Mouse (Mus musculus) embryonic facial prominence, embryonic 14.5 days (tissue): ENCODE data around the gene Gm21962. TPM values are rescaled to one million over a fixed set of nuclear protein-coding genes. Genes with fewer than 3 reads are reported as not detected.
"Not testable (repeated sequence)": the region's sequence is repeated elsewhere in the genome, so short reads cannot be mapped to it uniquely, and the experiment has no call there.

Source experiments
- ATAC-seq: fragments of 200-750 bp; cut with Nextera tagmentation; 2 replicates; pipeline ENCODE4 v1.8.0; 2017; ENCODE audit warnings: low read depth, moderate number of reproducible peaks, moderate TSS enrichment
- DNase-seq: peaks from one replicate; pipeline ENCODE4 v3.0.0-alpha.2; 2015; ENCODE audit warnings: low spot score
- H3K27ac ChIP-seq: fragments of 300-500 bp; sonication (generic); replicated peaks from 2 replicates; pipeline ENCODE4 v1.5.1; 2014; ENCODE audit warnings: low read depth, mild to moderate bottlenecking, low read length, moderate library complexity
- H3K27me3 ChIP-seq: fragments of 300-500 bp; sonication (generic); replicated peaks from 2 replicates; pipeline ENCODE4 v1.6.1; 2014; ENCODE audit warnings: low read length; ENCODE audit not compliant: control insufficient read depth, insufficient read depth
- H3K36me3 ChIP-seq: fragments of 300-500 bp; sonication (generic); 2 replicates; pipeline ENCODE4 v1.6.1; 2014; ENCODE audit warnings: low read length, mixed read lengths; ENCODE audit not compliant: control insufficient read depth, insufficient read depth
- H3K4me1 ChIP-seq: fragments of 300-500 bp; sonication (generic); 2 replicates; pipeline ENCODE4 v1.6.1; 2014; ENCODE audit warnings: antibody characterized with exemption, low read length; ENCODE audit not compliant: control insufficient read depth, insufficient read depth
- H3K4me2 ChIP-seq: fragments of 300-500 bp; sonication (generic); 2 replicates; pipeline ENCODE4 v1.6.1; 2014; ENCODE audit warnings: low read depth, mild to moderate bottlenecking, low read length, moderate library complexity, mixed read lengths
- H3K4me3 ChIP-seq: fragments of 300-500 bp; sonication (generic); 2 replicates; pipeline ENCODE4 v1.5.1; 2014; ENCODE audit warnings: low read depth, mild to moderate bottlenecking, low read length
- H3K9ac ChIP-seq: fragments of 300-500 bp; sonication (generic); 2 replicates; pipeline ENCODE4 v1.6.1; 2014; ENCODE audit warnings: low read depth, mild to moderate bottlenecking, low read length, moderate library complexity, mixed read lengths
- H3K9me3 ChIP-seq: fragments of 300-500 bp; sonication (generic); 2 replicates; pipeline ENCODE4 v1.6.1; 2016; ENCODE audit warnings: low read length; ENCODE audit not compliant: control insufficient read depth
- WGBS: fragments of 180-500 bp; shearing (Covaris S2); extraction: QIAGEN DNeasy Blood & Tissue Kit; methylation state at CpG from one replicate; pipeline ENCODE4 v1.1.7; 2014; 5-methylcytosine and 5-hydroxymethylcytosine counted together
- polyA plus RNA-seq: library from polyadenylated mRNA; unstranded; fragments of >200 nt; fragmentation: Nextera tagmentation; extraction: Ambion mirVana; gene quantifications from 2 replicates; pipeline ENCODE4 v1.2.1, GENCODE M21; 2014

Gm21962 gene
- not detected in 2 replicates for polyA plus RNA-seq

DNA sequence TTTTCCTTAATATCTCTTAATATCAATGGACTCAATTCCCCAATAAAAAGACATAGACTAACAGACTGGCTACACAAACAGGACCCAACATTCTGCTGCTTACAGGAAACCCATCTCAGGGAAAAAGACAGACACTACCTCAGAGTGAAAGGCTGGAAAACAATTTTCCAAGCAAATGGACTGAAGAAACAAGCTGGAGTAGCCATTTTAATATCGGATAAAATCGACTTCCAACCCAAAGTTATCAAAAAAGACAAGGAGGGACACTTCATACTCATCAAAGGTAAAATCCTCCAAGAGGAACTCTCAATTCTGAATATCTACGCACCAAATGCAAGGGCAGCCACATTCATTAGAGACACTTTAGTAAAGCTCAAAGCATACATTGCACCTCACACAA is at the start of gene Gm21962:
Gene Gm21962, plus strand, starts transcription at position 301 of the 400 bp plus-strand sequence.
- no CpG with 5 or more reads among the region's 3 CpGs for WGBS
- not testable (repeated sequence) for H3K4me1 ChIP-seq, H3K9ac ChIP-seq, H3K4me2 ChIP-seq, DNase-seq, ATAC-seq, H3K36me3 ChIP-seq, H3K27ac ChIP-seq, H3K27me3 ChIP-seq, H3K9me3 ChIP-seq, H3K4me3 ChIP-seq

DNA sequence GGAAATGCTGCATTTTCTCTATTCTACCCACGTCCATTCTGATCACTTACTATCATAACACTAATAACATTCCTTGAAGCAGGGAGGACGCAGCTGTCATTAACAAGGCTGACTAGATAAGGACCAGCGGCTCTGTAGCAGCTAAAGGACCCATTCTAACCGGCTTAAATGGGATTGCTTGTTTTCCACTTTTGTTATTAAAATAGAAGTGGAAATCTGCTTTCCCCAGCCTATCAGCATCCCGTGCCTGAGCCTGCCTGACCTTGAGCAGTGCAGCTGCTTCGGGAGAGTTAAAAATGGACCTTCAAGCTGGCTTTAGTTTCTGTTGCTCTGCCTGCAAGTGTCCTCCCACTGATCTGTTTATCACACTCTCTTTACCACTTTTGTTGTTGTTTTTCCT is 49.2 kb upstream of the Gm21962 start:
- 46% methylated on average over 6 of the region's 6 CpGs for WGBS

DNA sequence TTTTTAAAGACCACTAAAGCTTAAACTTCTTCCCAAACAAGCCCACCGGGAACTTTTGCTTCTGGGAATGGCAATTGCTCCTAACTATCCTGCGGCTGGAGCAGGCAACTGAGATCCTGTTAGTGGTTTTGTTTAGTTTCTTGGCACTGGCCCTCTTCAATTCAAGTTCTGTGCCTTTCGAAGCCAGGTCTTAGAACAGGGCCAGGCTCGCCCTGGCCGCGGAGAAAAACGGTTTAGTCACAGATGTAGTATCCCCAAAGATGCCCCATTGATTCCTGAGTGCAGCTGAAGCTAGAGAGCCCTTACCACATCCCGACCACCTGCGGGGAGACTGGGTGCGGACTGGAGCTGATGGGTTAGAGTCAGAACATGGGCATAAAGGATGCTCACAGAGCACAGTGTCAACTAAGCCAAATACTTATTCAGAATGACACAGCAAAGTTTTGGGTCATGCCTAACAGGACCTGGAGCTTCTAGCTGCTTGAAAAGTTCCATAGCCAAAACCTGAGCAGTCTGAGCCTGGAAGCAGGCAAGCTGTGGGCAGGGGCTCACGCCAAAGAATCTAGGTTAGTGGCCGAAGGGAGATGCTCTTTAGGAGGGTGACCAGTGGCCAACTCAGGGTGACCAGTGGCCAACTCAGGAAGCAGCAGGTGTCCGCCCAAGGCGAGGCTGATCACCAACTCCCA is 48.3 kb upstream of the Gm21962 start:
- Histone ChIP-seq H3K27ac (peak overlapping the region; percentile 39; the same call in 1 of the 2 replicates), H3K27me3 (no peaks in the 10 kb centered on the region), H3K9me3 (peaks cover 6% of the 10 kb centered on the region; the same call in 1 of the 2 replicates), H3K4me1 (peaks cover 15% of the 10 kb centered on the region), H3K4me2 (peak overlapping the region; percentile 90), H3K4me3 (peak overlapping the region; percentile 62), H3K36me3 (peaks cover 17% of the 10 kb centered on the region; the same call in 1 of the 2 replicates), H3K9ac (peak overlapping the region; percentile 73; the same call in 1 of the 2 replicates)
- 27% methylated on average over 14 of the region's 14 CpGs for WGBS
- ATAC-seq (0 out of 2 replicates have a peak, but pooled peaks have one; percentile 3), DNase-seq (peak; percentile 52)

More for the DNA sequence above, 49.2 kb upstream of the Gm21962 start:
- H3K4me3 ChIP-seq = no peak overlapping the region
- no peak for DNase-seq
- no peak overlapping the region for H3K9ac ChIP-seq
- no peak overlapping the region for H3K4me2 ChIP-seq
- ATAC-seq = no peak
- H3K27ac ChIP-seq = no peak overlapping the region
- H3K9me3 ChIP-seq = peaks cover 6% of the 10 kb centered on the region; the same call in 1 of the 2 replicates
- peaks cover 15% of the 10 kb centered on the region for H3K4me1 ChIP-seq
- no peaks in the 10 kb centered on the region for H3K27me3 ChIP-seq
- H3K36me3 ChIP-seq = peaks cover 13% of the 10 kb centered on the region; the same call in 1 of the 2 replicates

DNA sequence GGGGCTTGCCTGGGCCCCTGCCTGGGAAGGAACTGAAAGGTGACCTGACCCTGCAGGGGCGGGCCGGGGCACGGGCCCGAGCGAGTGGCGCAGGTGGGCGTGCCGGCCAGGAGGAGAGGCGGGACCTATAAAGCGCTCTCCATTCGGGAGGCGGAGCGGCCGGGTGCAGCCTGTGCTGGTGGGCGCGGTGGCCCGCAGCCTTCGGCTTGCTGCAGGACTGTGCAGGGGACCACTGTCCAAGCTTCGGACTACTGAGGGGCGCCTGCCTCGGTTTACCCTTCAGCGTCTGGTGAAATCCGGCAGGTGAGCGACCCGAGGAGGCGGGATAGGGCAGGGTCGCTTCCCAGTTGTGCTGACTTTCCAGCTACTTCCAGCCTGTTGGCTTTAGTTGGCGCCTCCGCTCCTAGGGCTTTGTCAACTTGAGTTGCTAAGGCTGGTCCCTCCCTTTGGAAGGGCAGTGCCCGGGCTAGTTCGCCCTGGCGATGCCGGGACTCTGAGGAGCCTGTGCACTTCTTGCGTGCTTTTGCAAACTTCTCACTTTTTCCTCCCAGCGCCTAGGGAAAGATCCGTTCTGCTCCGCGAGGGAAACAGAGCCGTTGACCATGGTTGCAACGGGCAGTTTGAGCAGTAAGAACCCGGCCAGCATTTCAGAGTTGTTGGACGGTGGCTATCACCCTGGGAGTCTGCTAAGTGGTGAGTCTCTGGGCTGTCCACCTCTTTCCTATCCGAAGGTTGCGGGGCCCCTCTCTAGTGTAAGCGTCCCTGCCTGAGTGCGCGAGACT is 47.6 kb upstream of the Gm21962 start:
- H3K9ac ChIP-seq = peak overlapping the region; percentile 73
- H3K4me1 ChIP-seq = peaks cover 15% of the 10 kb centered on the region
- peak overlapping the region; percentile 90 for H3K4me2 ChIP-seq
- under 1% methylated on average over 32 of the region's 47 CpGs for WGBS
- peaks cover 17% of the 10 kb centered on the region; the same call in 1 of the 2 replicates for H3K36me3 ChIP-seq
- peak overlapping the region; percentile 59 for H3K27ac ChIP-seq
- ATAC-seq = peak; percentile 97
- H3K4me3 ChIP-seq = peak overlapping the region; percentile 62
- H3K27me3 ChIP-seq = no peaks in the 10 kb centered on the region
- DNase-seq = peak; percentile 80
- H3K9me3 ChIP-seq = peaks cover 6% of the 10 kb centered on the region; the same call in 1 of the 2 replicates

DNA sequence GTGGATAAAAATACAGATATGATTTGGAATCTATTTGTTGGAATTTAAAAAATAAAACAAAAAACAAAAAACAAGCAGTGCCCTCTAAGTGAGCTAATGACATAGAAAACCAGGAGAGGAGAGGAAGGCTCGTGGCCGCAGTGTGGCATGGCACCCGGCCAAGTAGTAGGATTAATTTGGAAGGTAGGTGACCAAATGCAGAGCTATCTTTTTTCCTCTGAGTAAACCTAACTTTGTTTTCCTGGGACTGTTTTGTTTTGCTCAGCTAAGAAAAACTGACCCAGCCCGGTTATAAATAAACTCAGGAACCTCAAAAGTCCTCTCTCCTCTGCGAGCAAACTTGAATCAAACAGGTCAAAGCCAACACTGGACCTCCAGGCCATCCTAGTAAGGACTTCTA is 46.3 kb upstream of the Gm21962 start:
- Histone ChIP-seq H3K4me2 (peak overlapping the region; percentile 90), H3K27me3 (no peaks in the 10 kb centered on the region), H3K9ac (0 out of 2 replicates have a peak overlapping the region, but pooled peaks have one; percentile 8), H3K9me3 (peaks cover 6% of the 10 kb centered on the region; the same call in 1 of the 2 replicates), H3K4me1 (peaks cover 15% of the 10 kb centered on the region), H3K27ac (no peak overlapping the region), H3K36me3 (peaks cover 17% of the 10 kb centered on the region; the same call in 1 of the 2 replicates), H3K4me3 (peak overlapping the region; percentile 62)
- WGBS = 72% methylated on average over 5 of the region's 5 CpGs
- no peak for ATAC-seq
- no peak for DNase-seq

DNA sequence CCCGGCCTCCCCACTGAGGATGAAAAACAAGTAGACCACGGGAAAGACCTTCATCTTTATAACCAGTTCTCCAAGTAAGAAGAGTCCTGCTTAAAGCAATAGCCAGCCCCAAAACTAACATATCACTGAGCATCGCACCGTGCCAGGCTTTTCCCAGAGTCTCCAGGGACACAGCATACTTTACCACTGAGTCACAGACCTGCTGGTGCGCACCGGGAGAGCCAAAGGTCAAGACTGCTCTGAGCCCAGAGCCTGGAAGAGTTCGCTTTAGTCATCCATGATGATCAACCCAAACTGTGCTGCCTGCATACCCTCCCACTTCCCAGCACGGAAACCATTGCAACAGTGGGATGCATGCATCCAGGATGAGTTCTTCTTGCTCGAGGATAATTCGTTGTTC is 37.6 kb upstream of the Gm21962 start:
- no peaks in the 10 kb centered on the region for H3K27me3 ChIP-seq
- ATAC-seq (no peak), DNase-seq (no peak)
- 78% methylated on average over 10 of the region's 10 CpGs for WGBS
- H3K4me2 ChIP-seq = no peak overlapping the region
- H3K36me3 ChIP-seq = no peaks in the 10 kb centered on the region
- H3K4me1 ChIP-seq = no peaks in the 10 kb centered on the region
- H3K9ac ChIP-seq = no peak overlapping the region
- H3K27ac ChIP-seq = no peak overlapping the region
- no peaks in the 10 kb centered on the region for H3K9me3 ChIP-seq
- no peak overlapping the region for H3K4me3 ChIP-seq

DNA sequence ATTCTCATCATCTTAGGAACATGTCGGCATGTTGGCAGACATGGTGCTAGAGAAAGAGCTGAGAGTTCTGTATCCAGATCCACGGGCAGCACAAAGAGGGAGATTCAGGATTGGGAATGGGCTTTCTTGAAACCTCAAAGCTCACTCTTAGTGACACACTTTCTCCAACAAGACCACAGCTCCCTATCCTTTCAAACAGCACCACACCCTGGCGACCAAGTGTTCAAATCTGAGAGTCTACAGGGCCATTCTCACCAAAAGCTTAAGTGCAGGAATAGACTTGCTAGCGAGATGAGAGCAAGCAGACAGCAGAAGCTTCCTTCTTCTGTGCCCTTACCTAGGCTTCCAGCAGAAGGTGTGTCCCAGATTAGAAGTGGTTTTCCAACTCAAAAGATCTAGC is 34.8 kb upstream of the Gm21962 start:
- Histone ChIP-seq H3K9ac (no peak overlapping the region), H3K4me3 (no peak overlapping the region), H3K4me1 (no peaks in the 10 kb centered on the region), H3K27me3 (no peaks in the 10 kb centered on the region), H3K27ac (no peak overlapping the region), H3K36me3 (no peaks in the 10 kb centered on the region), H3K4me2 (no peak overlapping the region), H3K9me3 (no peaks in the 10 kb centered on the region)
- WGBS = 90% methylated on average over 4 of the region's 4 CpGs
- DNase-seq (no peak), ATAC-seq (no peak)

DNA sequence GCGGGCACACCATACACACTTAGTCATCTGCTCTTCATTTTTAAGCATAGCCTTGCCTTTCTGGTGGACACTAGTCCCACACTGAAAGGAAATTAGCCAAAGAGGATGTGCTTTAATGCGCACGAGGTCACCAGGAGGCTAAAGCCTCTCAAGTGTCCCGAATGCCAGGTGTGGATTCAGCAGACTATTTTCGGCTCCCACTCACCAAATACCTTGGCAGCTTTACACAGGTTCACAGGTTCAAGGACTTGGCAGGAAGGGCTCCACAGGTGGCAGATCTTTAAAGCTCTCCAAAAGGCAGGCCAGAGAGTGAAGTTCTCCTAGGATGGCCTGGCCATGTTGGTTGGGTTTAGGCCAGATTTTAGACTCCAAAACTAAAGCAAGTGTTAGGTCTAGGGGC is 30.1 kb upstream of the Gm21962 start:
- Histone ChIP-seq H3K9ac (no peak overlapping the region), H3K27me3 (no peaks in the 10 kb centered on the region), H3K4me2 (no peak overlapping the region), H3K27ac (no peak overlapping the region), H3K4me1 (no peaks in the 10 kb centered on the region), H3K4me3 (no peak overlapping the region), H3K36me3 (no peaks in the 10 kb centered on the region), H3K9me3 (no peaks in the 10 kb centered on the region)
- ATAC-seq = no peak
- WGBS = 82% methylated on average over 5 of the region's 5 CpGs
- DNase-seq = no peak
